ENCODE assay signal across 22 mouse cellular contexts in the genomic region with DNA sequence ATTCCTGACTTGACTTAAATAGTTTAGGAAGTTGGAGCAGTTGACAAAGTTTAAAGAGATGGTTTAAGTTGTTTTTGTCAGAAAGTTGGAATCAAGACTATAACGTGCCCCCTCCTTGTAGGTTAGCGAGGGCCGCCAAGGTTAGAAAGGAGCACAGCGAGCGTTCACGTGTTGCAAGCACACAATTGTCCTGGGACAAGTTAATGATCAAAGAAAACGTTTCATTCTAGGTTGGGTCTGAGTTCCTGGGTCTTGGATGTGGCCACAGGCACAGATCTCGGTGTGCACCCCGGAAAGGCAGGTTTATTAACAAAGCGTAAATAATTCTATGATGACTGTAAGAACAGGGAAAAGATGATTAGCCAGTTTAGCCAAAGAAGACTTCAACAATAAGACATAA.
DNase-seq lines count a peak whose midpoint lies in the region; ATAC-seq and TF ChIP-seq lines count a peak whose summit lies in the region.
"Had no signal": no experiment of that assay in that cellular context is flagged by ENCODE, and none has a peak within 500 bp of the region (broad histone marks: within the 10 kb centered on the region; RNA-seq: fewer than 3 reads in every experiment).

No protein-coding gene starts in this region.

- H3K4me1 ChIP-seq in forebrain, postnatal 0 days (ENCODE audit: insufficient read depth) = no peaks in the 10 kb centered on the region

- no peak overlapping the region for H3K27ac ChIP-seq in forebrain, postnatal 0 days (ENCODE audit: low read depth, low read length)
- H3K27ac ChIP-seq: embryonic facial prominence, embryonic 13.5 days; embryonic facial prominence, embryonic 15.5 days; forebrain, embryonic 10.5 days; forebrain, embryonic 12.5 days had no signal

- no peak overlapping the region for H3K9ac ChIP-seq in forebrain, postnatal 0 days
- H3K9ac ChIP-seq: embryonic facial prominence, embryonic 13.5 days; embryonic facial prominence, embryonic 15.5 days; forebrain, embryonic 12.5 days had no signal

- H3K4me3 ChIP-seq in forebrain, postnatal 0 days (ENCODE audit: low read depth, low read length) = no peak overlapping the region
- H3K4me3 ChIP-seq: embryonic facial prominence, embryonic 13.5 days; embryonic facial prominence, embryonic 15.5 days; erythroblast, embryonic 14.5 days; forebrain, embryonic 10.5 days; forebrain, embryonic 12.5 days had no signal

- no peak overlapping the region for H3K4me2 ChIP-seq in forebrain, postnatal 0 days (ENCODE audit: low read depth)
- H3K4me2 ChIP-seq: embryonic facial prominence, embryonic 13.5 days; embryonic facial prominence, embryonic 15.5 days; forebrain, embryonic 12.5 days had no signal

- TF ChIP-seq CTCF in forebrain, postnatal 0 days (IDR thresholded peaks at IDR 0.05; ENCODE audit: low read depth) = no peak

- WGBS in forebrain, postnatal 0 days = 72% methylated on average over 10 of the region's 10 CpGs

- peak; percentile 48 for DNase-seq in kidney, adult 9 months
- DNase-seq in kidney, postnatal 14 days = no peak
- DNase-seq in kidney, postnatal 36 days = peak; percentile 30 to 34
- DNase-seq in kidney, adult 18-20 months = no peak
- peak; percentile 68 for DNase-seq in yolk sac, embryonic 10.5 days (ENCODE audit: low spot score)
- DNase-seq in forebrain, postnatal 0 days = no peak
- DNase-seq: adrenal gland, adult 2 months; adrenal gland, postnatal 10 days; adrenal gland, postnatal 25 days; cerebellum, adult 11 months; cerebellum, adult 18-20 months; cerebellum, adult 8-10 months; cerebellum, adult 9-11 months; cerebellum, postnatal 14 days; cerebellum, postnatal 36 days; embryo, embryonic 11 days had no signal

- H3K27me3 ChIP-seq in forebrain, postnatal 0 days (ENCODE audit: insufficient read depth, low read length) = no peaks in the 10 kb centered on the region
- H3K27me3 ChIP-seq: embryonic facial prominence, embryonic 13.5 days; embryonic facial prominence, embryonic 15.5 days had no signal

- H3K36me3 ChIP-seq in forebrain, postnatal 0 days (ENCODE audit: insufficient read depth) = no peaks in the 10 kb centered on the region
- H3K36me3 ChIP-seq: embryonic facial prominence, embryonic 13.5 days; embryonic facial prominence, embryonic 15.5 days; forebrain, embryonic 10.5 days; forebrain, embryonic 12.5 days had no signal

- ATAC-seq in forebrain, postnatal 0 days = no peak
- ATAC-seq: forebrain, embryonic 14.5 days had no signal

- H3K9me3 ChIP-seq in forebrain, postnatal 0 days (ENCODE audit: low read length) = no peaks in the 10 kb centered on the region
- H3K9me3 ChIP-seq: embryonic facial prominence, embryonic 13.5 days; embryonic facial prominence, embryonic 15.5 days; forebrain, embryonic 12.5 days had no signal

Comparison
In these comparisons a context has a peak if more than half of its experiments do, and no peak if none do; other contexts are left out.
1. DNase-seq: peak in kidney, adult 9 months (single experiment), kidney, postnatal 36 days (2 of 2) and yolk sac, embryonic 10.5 days (single experiment); none in kidney, postnatal 14 days (single experiment), kidney, adult 18-20 months (single experiment) and forebrain, postnatal 0 days (single experiment).